Mouse (Mus musculus) E14TG2a.4 (cell line): ENCODE data around the gene Ckap4.

ENCODE experiments used
- H3K27me3 ChIP-seq: 2 replicates; pipeline ENCODE4 v1.6.1; 2014; ENCODE audit warnings: low read length, control low read depth; ENCODE audit not compliant: insufficient read depth
- H3K36me3 ChIP-seq: 2 replicates; pipeline ENCODE4 v1.6.1; 2014; ENCODE audit warnings: low read length, control low read depth; ENCODE audit not compliant: insufficient read depth
- H3K4me1 ChIP-seq: replicated peaks from 2 replicates; pipeline ENCODE4 v1.6.1; 2014; ENCODE audit warnings: low read depth, low read length, control low read depth
- H3K4me3 ChIP-seq: replicated peaks from 2 replicates; pipeline ENCODE4 v1.5.1; 2014; ENCODE audit warnings: mild to moderate bottlenecking, low read length
- H3K9me3 ChIP-seq: 2 replicates; pipeline ENCODE4 v1.6.1; 2014; ENCODE audit warnings: low read length, control low read depth
- CTCF ChIP-seq: conservative IDR thresholded peaks from 2 replicates; pipeline ENCODE4 v1.5.1; 2014; ENCODE audit warnings: low read length
- NANOG ChIP-seq: IDR thresholded peaks from 2 replicates; pipeline ENCODE4 v1.6.1; 2014; ENCODE audit warnings: borderline replicate concordance, low read length, mixed read lengths
- POU5F1 ChIP-seq: IDR thresholded peaks from 2 replicates; pipeline ENCODE4 v1.6.1; 2014; ENCODE audit warnings: low read length, borderline replicate concordance

Ckap4 gene

DNA sequence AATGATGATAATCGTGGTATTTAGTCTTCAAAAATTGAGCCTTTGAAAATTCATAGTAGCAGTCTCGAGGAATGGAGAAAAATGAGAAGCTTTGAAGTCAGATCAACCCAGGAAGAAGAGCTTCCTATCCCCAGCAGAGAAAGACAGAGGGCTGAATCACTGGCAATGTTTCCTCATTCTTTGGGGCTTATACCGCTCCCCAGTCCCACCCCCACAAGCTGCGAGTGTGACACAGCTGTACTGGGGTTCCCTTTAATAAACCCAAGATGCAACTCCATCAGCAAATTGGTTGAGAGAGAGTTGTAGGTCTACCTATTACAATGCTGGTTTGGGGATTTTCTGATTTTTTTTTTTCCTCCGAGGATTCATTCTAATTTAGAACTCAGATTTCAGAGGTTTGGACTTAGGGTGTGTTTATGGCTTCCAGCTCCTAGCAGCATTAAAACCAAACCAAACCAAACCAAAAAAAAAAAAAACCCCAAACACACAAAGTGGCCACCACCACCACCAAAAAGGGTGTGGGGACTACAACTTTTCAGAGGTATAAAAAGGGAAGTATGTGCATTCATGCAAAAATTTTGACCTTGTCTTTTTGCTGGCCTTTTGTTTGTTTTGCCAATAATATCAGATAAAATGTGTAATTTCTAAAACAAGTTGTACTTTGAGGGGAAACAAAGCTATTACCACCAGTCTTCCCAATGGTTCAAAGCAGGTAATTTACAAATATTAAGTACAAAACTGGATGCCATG, 40.0 kb upstream of the Ckap4 start:
- no peak overlapping the region for H3K4me3 ChIP-seq
- H3K4me1 ChIP-seq: peaks cover 25% of the 10 kb centered on the region
- TF ChIP-seq CTCF: no peak
- peaks cover 14% of the 10 kb centered on the region; the same call in 1 of the 2 replicates for H3K27me3 ChIP-seq
- peaks cover 7% of the 10 kb centered on the region for H3K9me3 ChIP-seq
- H3K36me3 ChIP-seq: no peaks in the 10 kb centered on the region

DNA sequence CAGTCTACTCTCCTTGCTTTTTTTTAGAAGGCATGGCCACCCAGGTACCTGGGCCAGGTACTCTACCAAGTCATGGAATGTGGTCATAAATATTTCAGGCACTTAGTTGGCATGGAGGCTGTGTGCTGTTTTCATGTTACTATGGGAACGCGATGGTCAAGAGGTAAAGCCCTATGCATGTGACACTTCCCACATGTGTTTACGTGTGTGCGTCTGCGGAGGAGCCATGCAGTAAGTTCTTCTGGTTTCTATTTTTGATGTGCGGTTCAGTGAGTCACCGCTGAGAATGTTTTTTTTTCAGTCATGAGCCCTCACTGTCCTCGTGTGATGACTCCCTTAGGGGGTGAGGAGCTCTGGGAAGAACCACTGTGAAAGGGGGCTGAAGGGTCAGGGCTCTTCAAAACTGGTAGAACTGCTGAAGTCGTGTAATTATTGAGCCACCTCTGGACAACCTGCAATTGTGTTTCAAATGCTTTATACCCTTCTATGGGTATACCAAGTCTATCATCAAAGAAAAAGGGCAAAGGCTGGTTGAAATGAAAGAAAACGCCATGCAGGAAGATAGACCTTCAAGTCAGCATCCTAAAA, 37.3 kb upstream of the Ckap4 start:
- TF ChIP-seq CTCF (no peak), NANOG (no peak), POU5F1 (no peak)
- Histone ChIP-seq H3K4me3 (no peak overlapping the region), H3K36me3 (no peaks in the 10 kb centered on the region), H3K9me3 (peaks cover 7% of the 10 kb centered on the region), H3K4me1 (peaks cover 13% of the 10 kb centered on the region), H3K27me3 (no peaks in the 10 kb centered on the region)

DNA sequence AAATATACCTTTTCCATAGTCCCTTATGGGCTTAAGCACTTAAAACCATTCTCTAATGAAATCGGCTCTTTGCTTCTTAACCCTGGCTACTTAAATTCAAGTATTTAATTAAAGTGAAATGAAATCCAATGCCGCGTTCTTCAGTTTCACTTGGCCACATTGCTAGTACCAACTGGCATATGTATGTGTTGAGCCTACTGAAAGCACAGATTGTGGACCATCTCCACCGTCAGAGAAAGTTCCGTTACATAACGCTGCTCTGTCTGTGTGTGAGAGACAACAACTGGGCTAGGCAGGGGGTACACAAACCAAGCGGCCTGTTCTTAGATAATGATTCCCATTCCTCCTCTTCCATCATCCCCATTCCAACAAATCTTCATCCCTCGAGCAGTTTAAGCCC, 30.6 kb upstream of the Ckap4 start:
- TF ChIP-seq CTCF (no peak), NANOG (no peak)

DNA sequence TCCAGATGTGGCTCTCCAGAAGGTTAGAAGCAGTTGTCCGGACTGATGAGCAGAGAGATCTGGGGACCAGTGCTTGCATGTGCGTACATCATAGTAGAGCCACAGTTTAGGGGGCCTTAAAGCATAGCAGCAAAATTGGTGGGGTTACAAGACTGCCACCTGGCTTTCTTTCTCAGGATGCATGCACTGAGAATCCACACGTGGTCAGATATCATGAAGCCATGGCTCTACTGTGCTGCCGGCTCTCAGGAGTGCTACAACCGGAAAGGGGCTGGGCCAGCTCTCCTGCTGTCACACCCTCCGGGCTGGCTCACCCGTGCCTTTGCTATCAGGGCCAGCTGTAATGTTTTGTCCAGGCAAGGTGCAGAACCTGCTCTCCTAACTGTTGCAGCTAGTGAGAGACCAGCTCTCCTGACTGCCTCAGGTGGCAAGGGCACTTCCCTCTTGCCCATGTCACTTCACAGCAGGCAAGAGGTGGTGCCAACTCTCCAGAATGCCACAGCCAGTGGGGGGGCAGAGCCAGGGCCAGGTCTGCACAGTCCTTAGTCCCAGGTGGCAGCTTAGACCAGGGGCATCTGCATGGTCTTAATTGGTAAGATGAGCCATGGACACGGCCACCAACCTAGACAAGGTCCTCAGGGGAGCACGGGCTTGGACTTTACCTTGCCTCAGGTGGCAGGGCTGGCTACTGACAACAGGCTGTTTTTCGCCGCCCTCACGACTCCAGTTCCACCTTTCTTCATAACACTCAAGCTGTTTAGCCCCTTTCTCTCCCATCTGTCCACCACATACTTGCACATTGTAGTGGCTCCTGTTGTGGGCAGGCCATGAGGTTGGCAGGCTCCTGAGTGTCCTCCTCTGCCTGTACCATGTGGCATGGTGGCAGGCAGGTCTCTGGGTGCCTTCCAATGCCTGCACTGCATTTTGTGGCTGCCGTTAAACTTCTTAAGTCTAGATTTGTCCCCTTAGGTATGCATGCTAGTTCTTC, 29.0 kb upstream of the Ckap4 start:
- H3K27me3 ChIP-seq: peaks cover 10% of the 10 kb centered on the region
- peaks cover 10% of the 10 kb centered on the region for H3K9me3 ChIP-seq
- H3K4me3 ChIP-seq: peak overlapping the region; percentile 32
- H3K4me1 ChIP-seq: peaks cover 37% of the 10 kb centered on the region
- TF ChIP-seq NANOG (no peak), CTCF (no peak), POU5F1 (no peak)
- no peaks in the 10 kb centered on the region for H3K36me3 ChIP-seq

More for the DNA sequence above, 30.6 kb upstream of the Ckap4 start:
- peaks cover 37% of the 10 kb centered on the region for H3K4me1 ChIP-seq
- H3K9me3 ChIP-seq: no peaks in the 10 kb centered on the region
- H3K4me3 ChIP-seq: no peak overlapping the region
- no peaks in the 10 kb centered on the region for H3K36me3 ChIP-seq
- H3K27me3 ChIP-seq: peaks cover 10% of the 10 kb centered on the region

DNA sequence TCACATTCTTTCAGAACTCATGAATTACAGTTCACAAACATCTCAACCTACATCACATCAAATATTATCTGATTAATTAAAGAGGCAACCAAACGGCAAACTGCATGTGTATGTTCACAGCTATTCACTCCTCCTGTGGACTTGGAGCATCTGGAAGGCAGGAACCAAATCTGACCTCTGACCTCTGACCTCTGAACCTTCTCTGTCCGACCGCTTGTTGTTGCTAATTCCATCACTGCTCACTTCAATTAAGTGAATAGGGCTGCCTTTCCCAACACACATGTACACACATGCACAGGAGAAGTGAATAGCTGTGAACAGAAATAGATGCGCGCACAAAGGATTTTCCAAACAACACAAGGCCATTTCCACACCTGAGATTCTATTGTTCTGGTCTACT, 28.3 kb upstream of the Ckap4 start:
- Histone ChIP-seq H3K4me1 (peaks cover 43% of the 10 kb centered on the region), H3K9me3 (peaks cover 17% of the 10 kb centered on the region), H3K4me3 (peak overlapping the region; percentile 32), H3K27me3 (peaks cover 10% of the 10 kb centered on the region), H3K36me3 (no peaks in the 10 kb centered on the region)
- TF ChIP-seq POU5F1 (no peak), NANOG (no peak), CTCF (no peak)

DNA sequence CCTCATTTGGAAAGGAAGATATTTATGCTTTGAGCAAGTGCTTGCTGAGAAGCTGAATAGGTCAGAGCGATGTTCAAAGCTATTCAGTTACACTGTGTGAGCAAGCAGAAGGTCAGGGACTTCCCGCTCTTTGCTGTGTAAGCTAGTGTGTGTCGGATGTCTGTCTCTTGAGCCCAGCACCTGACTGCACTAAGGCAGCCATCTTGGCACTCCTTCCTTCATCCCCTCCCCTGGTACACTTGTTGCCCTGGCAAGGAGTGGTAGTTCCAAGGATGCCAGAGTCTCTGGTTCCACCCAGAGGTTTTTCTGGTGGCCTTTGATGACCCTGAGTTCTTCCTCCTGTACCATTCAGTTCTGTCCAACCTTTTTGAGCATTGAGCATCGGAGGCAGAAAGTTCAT, 26.1 kb upstream of the Ckap4 start:
- Histone ChIP-seq H3K4me1 (peaks cover 48% of the 10 kb centered on the region), H3K36me3 (peaks cover 7% of the 10 kb centered on the region), H3K27me3 (peaks cover 8% of the 10 kb centered on the region), H3K4me3 (no peak overlapping the region), H3K9me3 (peaks cover 29% of the 10 kb centered on the region)
- TF ChIP-seq POU5F1: no peak
- no peak for TF ChIP-seq NANOG
- no peak for TF ChIP-seq CTCF

DNA sequence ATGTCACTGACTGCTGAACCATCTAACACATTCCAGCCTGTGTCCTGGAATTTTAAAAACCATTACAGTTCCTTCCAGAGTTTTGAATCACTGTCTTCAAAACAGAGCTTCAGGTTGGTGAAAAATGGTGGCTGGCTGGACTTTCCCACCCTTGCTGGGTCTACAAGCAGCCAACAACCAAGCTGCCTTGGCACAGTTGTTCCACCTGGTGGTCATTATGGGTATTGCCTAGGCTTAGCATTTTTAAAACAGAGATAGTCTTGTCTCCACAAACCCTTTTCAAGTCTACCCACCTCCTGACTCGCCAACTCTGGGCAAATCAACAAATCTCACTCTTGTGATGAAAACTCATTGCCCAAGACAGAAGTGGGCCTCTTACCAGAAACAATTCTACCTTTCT, 24.6 kb upstream of the Ckap4 start:
- TF ChIP-seq POU5F1 (no peak), CTCF (peak; percentile 93), NANOG (no peak)
- peaks cover 7% of the 10 kb centered on the region for H3K36me3 ChIP-seq
- peaks cover 29% of the 10 kb centered on the region for H3K9me3 ChIP-seq
- H3K4me3 ChIP-seq: no peak overlapping the region
- peaks cover 45% of the 10 kb centered on the region for H3K4me1 ChIP-seq
- peaks cover 6% of the 10 kb centered on the region for H3K27me3 ChIP-seq

DNA sequence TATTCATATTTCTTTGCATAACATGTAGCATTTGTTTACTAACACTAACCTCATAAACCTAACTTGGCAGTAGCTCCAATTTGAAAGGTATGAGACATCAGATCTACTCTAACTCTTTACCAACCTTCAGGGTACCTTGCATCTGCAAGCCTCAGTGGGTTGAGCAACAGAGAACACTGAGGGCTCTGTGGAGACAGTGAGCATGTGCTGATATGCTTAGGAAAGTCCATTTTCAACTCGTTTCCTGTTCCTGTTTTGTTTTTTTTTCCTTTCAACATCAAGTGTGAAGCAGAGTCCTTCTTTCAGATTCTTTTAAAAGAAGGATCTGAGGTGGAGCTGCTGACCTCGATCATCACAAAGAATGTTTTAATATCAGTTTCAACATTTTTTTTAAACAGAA, 22.3 kb upstream of the Ckap4 start:
- TF ChIP-seq CTCF (no peak), NANOG (no peak), POU5F1 (no peak)
- H3K36me3 ChIP-seq: peaks cover 20% of the 10 kb centered on the region
- peaks cover 38% of the 10 kb centered on the region for H3K9me3 ChIP-seq
- H3K4me1 ChIP-seq: peaks cover 48% of the 10 kb centered on the region
- no peaks in the 10 kb centered on the region for H3K27me3 ChIP-seq
- H3K4me3 ChIP-seq: no peak overlapping the region
